Mouse (Mus musculus) CH12.LX (cell line): ENCODE results near the gene Timm44.

ENCODE experiments used
- CHD2 ChIP-seq: IDR thresholded peaks from 2 replicates; pipeline ENCODE4 v1.6.1; 2011; ENCODE audit warnings: low read length, improper control_type of control experiment
- CTCF ChIP-seq, 2 experiments: IDR thresholded peaks in 1 of 2; conservative IDR thresholded peaks in 1 of 2; 2 replicates each; pipeline ENCODE4 v1.5.1; 2011 to 2012; ENCODE audit warnings: low read depth in 2 of 2, low read length in 2 of 2, improper control_type of control experiment in 1 of 2, inconsistent platforms in 1 of 2, mild to moderate bottlenecking in 1 of 2, moderate library complexity in 1 of 2
- MYC ChIP-seq: IDR thresholded peaks from 2 replicates; pipeline ENCODE4 v1.6.1; 2011; ENCODE audit warnings: low read depth, mild to moderate bottlenecking, improper control_type of control experiment, low read length
- NRF1 ChIP-seq: IDR thresholded peaks from 2 replicates; pipeline ENCODE4 v1.6.1; 2014; ENCODE audit warnings: low read depth, mild to moderate bottlenecking, inconsistent platforms, low read length, improper control_type of control experiment, moderate library complexity
- POLR2A ChIP-seq: IDR thresholded peaks from 2 replicates; pipeline ENCODE4 v1.6.1; 2011; ENCODE audit warnings: low read depth, mild to moderate bottlenecking, improper control_type of control experiment, low read length
- TBP ChIP-seq: conservative IDR thresholded peaks from 2 replicates; pipeline ENCODE4 v1.6.1; 2011; ENCODE audit warnings: low read depth, low read length, improper control_type of control experiment
- USF1 ChIP-seq: IDR thresholded peaks from 2 replicates; pipeline ENCODE4 v1.6.1; 2014; ENCODE audit warnings: low read depth, mild to moderate bottlenecking, inconsistent platforms, low read length, improper control_type of control experiment
- ZKSCAN1 ChIP-seq: IDR thresholded peaks from 2 replicates; pipeline ENCODE4 v1.6.1; 2012; ENCODE audit warnings: low read depth, inconsistent platforms, low read length, improper control_type of control experiment, borderline replicate concordance

GRCm38 (mm10) chr8:4256911-4257310 lies 18.8 kb downstream of the Timm44 start:
- TF ChIP-seq NRF1 (no peak), TBP (no peak), CTCF (conservative IDR thresholded peaks at IDR 0.05 in 1 of 2, IDR thresholded peaks at IDR 0.05 in 1 of 2; ENCODE audit: low read depth in 2 of 2, low read length in 2 of 2) (no peak), MYC (no peak), USF1 (no peak), CHD2 (no peak), POLR2A (no peak), ZKSCAN1 (no peak)
